Mouse (Mus musculus): ENCODE data around the gene Erc2. TPM values are rescaled to one million over a fixed set of nuclear protein-coding genes. Genes with fewer than 3 reads are reported as not detected.
A peak's percentile ranks its signal among the peaks of the same experiment; 100 is the strongest.

Erc2 gene
- polyA plus RNA-seq, 1 experiment = 0.53 TPM

- H3K27me3 ChIP-seq (ENCODE audit: control insufficient read depth, insufficient read depth, insufficient read length) = no peaks in the 10 kb centered on the region
- no peak overlapping the region for H3ac ChIP-seq (ENCODE audit: control insufficient read depth, insufficient read length)
- TF ChIP-seq MAX (IDR thresholded peaks at IDR 0.05; ENCODE audit: low read depth) (no peak), TCF12 (IDR thresholded peaks at IDR 0.05; ENCODE audit: insufficient read depth, poor library complexity, severe bottlenecking) (no peak), USF1 (IDR thresholded peaks at IDR 0.05; ENCODE audit: low read depth) (no peak), MYOG (IDR thresholded peaks at IDR 0.05; ENCODE audit: control insufficient read depth in 1 of 3, insufficient read depth in 1 of 3, insufficient read length in 2 of 3, low read depth in 2 of 3) (no peak), MYOD1 (IDR thresholded peaks at IDR 0.05; ENCODE audit: control insufficient read depth in 1 of 3, insufficient read length in 2 of 3, low read depth in 2 of 3) (no peak)
- H3K36me3 ChIP-seq (ENCODE audit: control insufficient read depth, insufficient read depth) = no peaks in the 10 kb centered on the region
- no peak overlapping the region for H3K4me2 ChIP-seq (ENCODE audit: low read depth)
- H3K4me3 ChIP-seq = no peak overlapping the region
- H3K79me2 ChIP-seq (ENCODE audit: control insufficient read depth, insufficient read depth) = no peaks in the 10 kb centered on the region
These were observed 136.9 kb downstream of the Erc2 start for GRCm38 (mm10) chr14:27759069-27759628.

GRCm38 (mm10) chr14:27759982-27760381 is 137.8 kb downstream of the Erc2 start:
- H3K27me3 ChIP-seq (ENCODE audit: control insufficient read depth, insufficient read depth, insufficient read length) = no peaks in the 10 kb centered on the region
- no peaks in the 10 kb centered on the region for H3K36me3 ChIP-seq (ENCODE audit: control insufficient read depth, insufficient read depth)
- H3K4me2 ChIP-seq (ENCODE audit: low read depth) = no peak overlapping the region
- no peak overlapping the region for H3K4me3 ChIP-seq
- H3K79me2 ChIP-seq (ENCODE audit: control insufficient read depth, insufficient read depth) = no peaks in the 10 kb centered on the region
- TF ChIP-seq POLR2AphosphoS2 (IDR thresholded peaks at IDR 0.05; ENCODE audit: insufficient read length, low read depth) = no peak
- TF ChIP-seq CEBPB (IDR thresholded peaks at IDR 0.05; ENCODE audit: insufficient read depth, poor library complexity, severe bottlenecking) = no peak
- TF ChIP-seq MYOD1 (IDR thresholded peaks at IDR 0.05; ENCODE audit: control insufficient read depth in 1 of 3, insufficient read length in 2 of 3, low read depth in 2 of 3) = no peak
- TF ChIP-seq REST (IDR thresholded peaks at IDR 0.05; ENCODE audit: insufficient read depth, insufficient read length) = no peak
- TF ChIP-seq MYOG (IDR thresholded peaks at IDR 0.05; ENCODE audit: control insufficient read depth in 1 of 3, insufficient read depth in 1 of 3, insufficient read length in 2 of 3, low read depth in 2 of 3) = no peak
- no peak for TF ChIP-seq TCF3 (IDR thresholded peaks at IDR 0.05; ENCODE audit: insufficient read length, low read depth)
- TF ChIP-seq E2F4 (IDR thresholded peaks at IDR 0.05; ENCODE audit: insufficient read depth) = no peak
- no peak for TF ChIP-seq SRF (IDR thresholded peaks at IDR 0.05; ENCODE audit: control insufficient read depth, insufficient read length, low read depth)
- no peak for TF ChIP-seq TCF12 (IDR thresholded peaks at IDR 0.05; ENCODE audit: insufficient read depth, poor library complexity, severe bottlenecking)
- no peak for TF ChIP-seq MAX (IDR thresholded peaks at IDR 0.05; ENCODE audit: low read depth)
- TF ChIP-seq POLR2A (IDR thresholded peaks at IDR 0.05; ENCODE audit: insufficient read length, low read depth) = no peak
- no peak for TF ChIP-seq USF1 (IDR thresholded peaks at IDR 0.05; ENCODE audit: low read depth)
- no peak overlapping the region for H3ac ChIP-seq (ENCODE audit: control insufficient read depth, insufficient read length)

- Histone ChIP-seq H3K79me2 (ENCODE audit: control insufficient read depth, insufficient read depth) (no peaks in the 10 kb centered on the region), H3K27me3 (ENCODE audit: control insufficient read depth, insufficient read depth, insufficient read length) (no peaks in the 10 kb centered on the region), H3K36me3 (ENCODE audit: control insufficient read depth, insufficient read depth) (no peaks in the 10 kb centered on the region), H3ac (ENCODE audit: control insufficient read depth, insufficient read length) (no peak overlapping the region), H3K4me3 (no peak overlapping the region), H3K4me2 (ENCODE audit: low read depth) (peak overlapping the region; percentile 32)
- no peak for TF ChIP-seq POLR2AphosphoS2 (IDR thresholded peaks at IDR 0.05; ENCODE audit: insufficient read length, low read depth)
- no peak for TF ChIP-seq MYOD1 (IDR thresholded peaks at IDR 0.05; ENCODE audit: control insufficient read depth in 1 of 3, insufficient read length in 2 of 3, low read depth in 2 of 3)
- TF ChIP-seq TCF12 (IDR thresholded peaks at IDR 0.05; ENCODE audit: insufficient read depth, poor library complexity, severe bottlenecking) = no peak
- TF ChIP-seq POLR2A (IDR thresholded peaks at IDR 0.05; ENCODE audit: insufficient read length, low read depth) = no peak
- TF ChIP-seq MAX (IDR thresholded peaks at IDR 0.05; ENCODE audit: low read depth) = no peak
- no peak for TF ChIP-seq SRF (IDR thresholded peaks at IDR 0.05; ENCODE audit: control insufficient read depth, insufficient read length, low read depth)
- TF ChIP-seq USF1 (IDR thresholded peaks at IDR 0.05; ENCODE audit: low read depth) = no peak
- TF ChIP-seq TCF3 (IDR thresholded peaks at IDR 0.05; ENCODE audit: insufficient read length, low read depth) = no peak
- TF ChIP-seq E2F4 (IDR thresholded peaks at IDR 0.05; ENCODE audit: insufficient read depth) = no peak
- TF ChIP-seq MYOG (IDR thresholded peaks at IDR 0.05; ENCODE audit: control insufficient read depth in 1 of 3, insufficient read depth in 1 of 3, insufficient read length in 2 of 3, low read depth in 2 of 3) = no peak
These were observed 153.1 kb downstream of the Erc2 start for GRCm38 (mm10) chr14:27775367-27775766.

- H3ac ChIP-seq (ENCODE audit: control insufficient read depth, insufficient read length) = no peak overlapping the region
- H3K4me2 ChIP-seq (ENCODE audit: low read depth) = no peak overlapping the region
- H3K27me3 ChIP-seq (ENCODE audit: control insufficient read depth, insufficient read depth, insufficient read length) = no peaks in the 10 kb centered on the region
- H3K36me3 ChIP-seq (ENCODE audit: control insufficient read depth, insufficient read depth) = no peaks in the 10 kb centered on the region
- H3K4me3 ChIP-seq = no peak overlapping the region
- TF ChIP-seq POLR2A (IDR thresholded peaks at IDR 0.05; ENCODE audit: insufficient read length, low read depth) = no peak
- TF ChIP-seq TCF12 (IDR thresholded peaks at IDR 0.05; ENCODE audit: insufficient read depth, poor library complexity, severe bottlenecking) = no peak
- TF ChIP-seq SRF (IDR thresholded peaks at IDR 0.05; ENCODE audit: control insufficient read depth, insufficient read length, low read depth) = no peak
- no peak for TF ChIP-seq POLR2AphosphoS2 (IDR thresholded peaks at IDR 0.05; ENCODE audit: insufficient read length, low read depth)
- TF ChIP-seq MYOD1 (IDR thresholded peaks at IDR 0.05; ENCODE audit: control insufficient read depth in 1 of 3, insufficient read length in 2 of 3, low read depth in 2 of 3) = no peak
- no peak for TF ChIP-seq MAX (IDR thresholded peaks at IDR 0.05; ENCODE audit: low read depth)
- TF ChIP-seq USF1 (IDR thresholded peaks at IDR 0.05; ENCODE audit: low read depth) = no peak
- no peak for TF ChIP-seq CEBPB (IDR thresholded peaks at IDR 0.05; ENCODE audit: insufficient read depth, poor library complexity, severe bottlenecking)
- no peak for TF ChIP-seq E2F4 (IDR thresholded peaks at IDR 0.05; ENCODE audit: insufficient read depth)
- TF ChIP-seq MYOG (IDR thresholded peaks at IDR 0.05; ENCODE audit: control insufficient read depth in 1 of 3, insufficient read depth in 1 of 3, insufficient read length in 2 of 3, low read depth in 2 of 3) = no peak
- no peak for TF ChIP-seq TCF3 (IDR thresholded peaks at IDR 0.05; ENCODE audit: insufficient read length, low read depth)
- no peak for TF ChIP-seq REST (IDR thresholded peaks at IDR 0.05; ENCODE audit: insufficient read depth, insufficient read length)
- no peaks in the 10 kb centered on the region for H3K79me2 ChIP-seq (ENCODE audit: control insufficient read depth, insufficient read depth)
These were observed 156.3 kb downstream of the Erc2 start for GRCm38 (mm10) chr14:27778503-27778902.
